Mouse (Mus musculus) neural tube, embryonic 12.5 days (tissue): Measurements from ENCODE around the gene Tmem72. TPM values are rescaled to one million over a fixed set of nuclear protein-coding genes. Genes with fewer than 3 reads are reported as not detected.

Source experiments
- ATAC-seq: fragments of 200-750 bp; cut with Nextera tagmentation; 2 replicates; pipeline ENCODE4 v1.8.0; 2017; ENCODE audit warnings: low read depth, mild to moderate bottlenecking, moderate TSS enrichment, moderate library complexity; ENCODE audit not compliant: low FRiP score
- H3K27ac ChIP-seq: fragments of 300-500 bp; sonication (generic); 2 replicates; pipeline ENCODE4 v1.5.1; 2016
- H3K27me3 ChIP-seq: fragments of 300-500 bp; sonication (generic); replicated peaks from 2 replicates; pipeline ENCODE4 v1.6.1; 2016; ENCODE audit warnings: mild to moderate bottlenecking
- H3K36me3 ChIP-seq: fragments of 300-500 bp; sonication (generic); 2 replicates; pipeline ENCODE4 v1.6.1; 2016; ENCODE audit warnings: mild to moderate bottlenecking
- H3K4me1 ChIP-seq: fragments of 300-500 bp; sonication (generic); 2 replicates; pipeline ENCODE4 v1.6.1; 2016
- H3K4me2 ChIP-seq: fragments of 300-500 bp; sonication (generic); replicated peaks from 2 replicates; pipeline ENCODE4 v1.6.1; 2016; ENCODE audit warnings: mild to moderate bottlenecking
- H3K4me3 ChIP-seq: fragments of 300-500 bp; sonication (generic); 2 replicates; pipeline ENCODE4 v1.5.1; 2016
- H3K9ac ChIP-seq: fragments of 300-500 bp; sonication (generic); 2 replicates; pipeline ENCODE4 v1.6.1; 2016; ENCODE audit warnings: mild to moderate bottlenecking
- H3K9me3 ChIP-seq: fragments of 300-500 bp; sonication (generic); 2 replicates; pipeline ENCODE4 v1.6.1; 2016; ENCODE audit warnings: mild to moderate bottlenecking
- WGBS: fragments of 180-500 bp; shearing (Covaris S2); methylation state at CpG from one replicate; pipeline ENCODE4 v1.1.7; 2016; 5-methylcytosine and 5-hydroxymethylcytosine counted together
- polyA plus RNA-seq: library from polyadenylated mRNA; unstranded; fragments of >200 nt; fragmentation: Nextera tagmentation; extraction: Ambion mirVana; gene quantifications from 2 replicates; pipeline ENCODE4 v1.2.1, GENCODE M21; 2016

The Tmem72 gene
- polyA plus RNA-seq, result 0.09 and 0.10 TPM in 2 replicates

DNA sequence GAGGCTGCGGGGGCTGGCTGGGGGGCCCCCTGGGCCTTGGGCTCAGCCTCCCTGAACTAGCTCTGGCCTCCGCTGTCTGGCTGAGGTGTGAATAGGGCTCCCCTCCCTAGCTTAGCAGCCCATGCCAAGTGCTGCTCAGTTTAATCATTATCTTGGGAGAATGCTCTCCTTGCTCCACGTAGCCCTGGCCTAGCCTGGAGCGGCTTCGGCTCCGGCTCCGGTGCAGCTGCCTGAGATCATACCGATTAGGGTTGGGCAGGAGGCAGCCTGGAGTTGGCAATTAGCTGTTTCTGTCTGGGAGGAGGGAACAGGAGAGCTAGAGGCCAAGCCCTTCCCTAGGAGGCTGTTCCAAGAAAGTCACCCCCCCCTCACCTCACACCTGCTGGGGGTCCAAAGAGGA lies at the start of gene Tmem72:
Tmem72 (minus strand) TSS at position 248 of the 400 bp plus-strand sequence.
- no peaks in the 10 kb centered on the region for H3K27me3 ChIP-seq
- H3K27ac ChIP-seq, result no peak within 1 kb of the TSS
- H3K9me3 ChIP-seq, result no peaks in the 10 kb centered on the region
- H3K4me3 ChIP-seq, result no peak within 1 kb of the TSS
- H3K36me3 ChIP-seq, result no peaks in the 10 kb centered on the region
- WGBS, result 83% methylated on average over 8 of the region's 8 CpGs
- no peak for ATAC-seq
- no peak within 1 kb of the TSS for H3K9ac ChIP-seq
- H3K4me1 ChIP-seq, result no peaks in the 10 kb centered on the region
- H3K4me2 ChIP-seq, result no peak within 1 kb of the TSS

GRCm38 (mm10) chr6:116764524-116764923 lies 47.8 kb upstream of the Tmem72 start:
- Histone ChIP-seq H3K27me3 (no peaks in the 10 kb centered on the region), H3K9me3 (no peaks in the 10 kb centered on the region), H3K4me2 (no peak overlapping the region), H3K36me3 (no peaks in the 10 kb centered on the region), H3K9ac (no peak overlapping the region), H3K4me3 (no peak overlapping the region), H3K27ac (no peak overlapping the region), H3K4me1 (no peaks in the 10 kb centered on the region)
- no peak for ATAC-seq
- 91% methylated on average over 4 of the region's 4 CpGs for WGBS

DNA sequence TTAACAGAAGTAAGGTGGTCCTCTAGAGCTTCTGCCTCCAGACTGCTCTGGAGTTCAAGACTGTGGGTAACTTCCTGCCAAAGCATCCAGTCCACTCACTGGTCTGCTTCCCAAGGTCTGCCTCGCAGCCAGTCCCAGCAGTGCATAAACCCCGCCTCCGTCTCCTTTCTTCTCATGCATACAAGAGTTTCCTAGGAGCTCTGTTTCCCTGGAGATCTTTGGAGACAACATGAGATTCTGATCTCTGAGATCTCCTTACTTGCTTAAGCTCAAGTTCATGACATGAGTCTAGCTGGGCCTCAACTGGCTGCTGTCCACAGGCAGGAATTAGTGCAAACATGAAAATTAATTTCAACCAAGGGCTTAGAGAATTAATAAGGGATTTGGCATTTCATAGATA lies 45.6 kb upstream of the Tmem72 start:
- Histone ChIP-seq H3K27ac (no peak overlapping the region), H3K27me3 (no peaks in the 10 kb centered on the region), H3K4me3 (no peak overlapping the region), H3K36me3 (no peaks in the 10 kb centered on the region), H3K9me3 (no peaks in the 10 kb centered on the region), H3K4me2 (no peak overlapping the region), H3K4me1 (no peaks in the 10 kb centered on the region), H3K9ac (no peak overlapping the region)
- no peak for ATAC-seq
- 42% methylated on average over 3 of the region's 3 CpGs for WGBS

DNA sequence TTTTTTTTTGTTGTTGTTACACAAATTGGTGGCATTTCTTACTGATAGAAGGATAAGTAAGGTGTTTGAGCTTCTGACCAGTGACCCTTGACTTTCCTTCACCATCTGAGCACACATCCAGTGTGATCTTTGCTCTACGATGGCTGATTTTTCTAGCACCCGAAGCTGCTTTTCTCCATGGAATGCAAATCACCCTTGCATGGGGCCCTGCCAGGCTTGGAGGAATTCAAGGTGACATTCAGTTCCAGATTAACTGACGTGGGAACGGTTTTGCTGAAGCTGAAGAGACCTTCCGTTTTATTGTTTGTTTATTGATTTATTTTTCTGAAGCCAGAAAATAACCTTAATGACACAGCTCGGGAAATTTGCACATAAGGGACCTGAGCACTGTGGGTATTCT lies 43.5 kb upstream of the Tmem72 start:
- ATAC-seq, result no peak
- Histone ChIP-seq H3K27ac (no peak overlapping the region), H3K4me2 (no peak overlapping the region), H3K4me3 (no peak overlapping the region), H3K27me3 (no peaks in the 10 kb centered on the region), H3K4me1 (no peaks in the 10 kb centered on the region), H3K36me3 (no peaks in the 10 kb centered on the region), H3K9me3 (no peaks in the 10 kb centered on the region), H3K9ac (no peak overlapping the region)
- WGBS, result 79% methylated on average over 6 of the region's 6 CpGs

DNA sequence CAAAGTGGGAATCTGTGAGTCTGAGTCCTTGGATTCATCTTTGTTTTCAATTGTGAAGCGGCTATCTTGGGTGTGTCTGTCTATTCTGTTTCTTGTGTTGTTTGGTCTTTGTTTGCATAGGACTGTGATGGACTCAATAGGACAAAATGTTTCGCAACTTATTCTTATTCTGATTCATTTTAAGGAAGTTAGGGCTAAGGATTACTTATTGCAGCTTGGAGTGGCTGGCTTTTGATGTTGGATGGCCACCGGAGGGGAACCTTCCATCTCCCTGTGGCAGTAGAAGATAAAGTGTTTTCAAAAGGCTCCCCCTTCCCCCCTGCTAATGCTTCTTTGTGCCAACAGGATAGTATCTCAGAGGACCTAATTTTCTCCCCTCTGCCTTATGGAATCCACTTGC lies 39.7 kb upstream of the Tmem72 start:
- Histone ChIP-seq H3K4me2 (no peak overlapping the region), H3K4me1 (no peaks in the 10 kb centered on the region), H3K9ac (no peak overlapping the region), H3K36me3 (no peaks in the 10 kb centered on the region), H3K9me3 (no peaks in the 10 kb centered on the region), H3K27ac (no peak overlapping the region), H3K4me3 (no peak overlapping the region), H3K27me3 (no peaks in the 10 kb centered on the region)
- ATAC-seq, result no peak
- WGBS, result 93% methylated on average over 3 of the region's 3 CpGs

- Histone ChIP-seq H3K36me3 (no peaks in the 10 kb centered on the region), H3K4me3 (no peak overlapping the region), H3K9ac (no peak overlapping the region), H3K27ac (no peak overlapping the region), H3K4me1 (no peaks in the 10 kb centered on the region), H3K9me3 (no peaks in the 10 kb centered on the region), H3K4me2 (no peak overlapping the region), H3K27me3 (no peaks in the 10 kb centered on the region)
- WGBS, result 90% methylated on average over 2 of the region's 2 CpGs
- no peak for ATAC-seq
These were observed 21.3 kb upstream of the Tmem72 start for GRCm38 (mm10) chr6:116738046-116738445.

DNA sequence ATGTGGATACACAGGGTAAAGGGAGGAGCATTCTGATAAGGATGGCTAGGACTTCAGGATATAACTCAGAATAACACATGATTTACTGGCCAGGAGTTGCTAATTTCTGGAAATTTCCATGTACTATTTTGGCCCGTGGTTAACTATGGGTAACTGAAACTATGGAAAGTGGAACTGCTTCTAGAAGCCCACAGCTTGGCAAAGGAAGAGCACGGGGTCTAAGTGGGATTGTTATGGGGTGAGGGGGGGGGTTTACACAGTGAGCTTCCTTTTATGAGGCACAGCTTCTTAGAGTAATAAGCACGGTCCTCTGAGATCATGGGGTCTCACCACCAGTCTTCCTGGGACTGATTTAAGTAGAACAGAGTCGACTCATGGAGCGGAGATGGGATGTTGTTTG lies 18.6 kb upstream of the Tmem72 start:
- Histone ChIP-seq H3K9me3 (no peaks in the 10 kb centered on the region), H3K4me3 (no peak overlapping the region), H3K4me2 (no peak overlapping the region), H3K36me3 (no peaks in the 10 kb centered on the region), H3K27me3 (no peaks in the 10 kb centered on the region), H3K4me1 (no peaks in the 10 kb centered on the region), H3K9ac (no peak overlapping the region), H3K27ac (no peak overlapping the region)
- ATAC-seq, result no peak
- WGBS, result 88% methylated on average over 5 of the region's 5 CpGs

DNA sequence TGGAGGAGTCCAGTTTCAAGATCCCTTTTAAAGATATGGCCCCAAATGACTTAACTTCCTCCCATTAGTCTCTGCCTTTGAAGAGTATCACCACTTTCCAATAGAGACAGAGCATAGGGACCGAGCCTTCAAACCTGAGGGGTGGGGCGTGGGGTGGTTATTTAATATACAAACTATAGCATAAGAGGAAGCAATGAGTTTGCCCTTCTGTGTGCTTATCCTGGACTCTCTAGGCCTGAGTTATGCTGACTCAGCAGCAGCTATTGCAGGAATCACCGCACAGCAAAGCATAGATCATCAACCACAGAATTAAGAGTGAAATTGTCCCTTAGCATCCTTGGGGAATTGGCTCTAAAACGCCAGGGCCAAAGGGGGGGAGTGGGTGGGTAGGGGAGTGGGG lies 16.9 kb upstream of the Tmem72 start:
- H3K9ac ChIP-seq, result no peak overlapping the region
- H3K36me3 ChIP-seq, result no peaks in the 10 kb centered on the region
- H3K27me3 ChIP-seq, result no peaks in the 10 kb centered on the region
- no peak overlapping the region for H3K27ac ChIP-seq
- H3K9me3 ChIP-seq, result no peaks in the 10 kb centered on the region
- no peak overlapping the region for H3K4me3 ChIP-seq
- no peaks in the 10 kb centered on the region for H3K4me1 ChIP-seq
- no peak for ATAC-seq
- no peak overlapping the region for H3K4me2 ChIP-seq
- WGBS, result 74% methylated on average over 4 of the region's 4 CpGs

- Histone ChIP-seq H3K27me3 (no peaks in the 10 kb centered on the region), H3K4me1 (no peaks in the 10 kb centered on the region), H3K36me3 (no peaks in the 10 kb centered on the region), H3K9me3 (no peaks in the 10 kb centered on the region), H3K9ac (no peak overlapping the region), H3K4me3 (no peak overlapping the region), H3K4me2 (no peak overlapping the region), H3K27ac (no peak overlapping the region)
- ATAC-seq, result no peak
- 81% methylated on average over 12 of the region's 12 CpGs for WGBS
These were observed 7.9 kb upstream of the Tmem72 start for GRCm38 (mm10) chr6:116724489-116725160.

GRCm38 (mm10) chr6:116718920-116719319 lies 2.2 kb upstream of the Tmem72 start:
- WGBS, result 79% methylated on average over 4 of the region's 4 CpGs
- no peak for ATAC-seq
- H3K27ac ChIP-seq, result no peak overlapping the region
- H3K4me2 ChIP-seq, result no peak overlapping the region
- no peak overlapping the region for H3K4me3 ChIP-seq
- H3K9me3 ChIP-seq, result no peaks in the 10 kb centered on the region
- H3K27me3 ChIP-seq, result no peaks in the 10 kb centered on the region
- H3K4me1 ChIP-seq, result no peaks in the 10 kb centered on the region
- no peak overlapping the region for H3K9ac ChIP-seq
- H3K36me3 ChIP-seq, result no peaks in the 10 kb centered on the region

- Histone ChIP-seq H3K4me1 (no peaks in the 10 kb centered on the region), H3K36me3 (no peaks in the 10 kb centered on the region), H3K9ac (no peak overlapping the region), H3K9me3 (no peaks in the 10 kb centered on the region), H3K4me2 (no peak overlapping the region), H3K27ac (no peak overlapping the region), H3K27me3 (no peaks in the 10 kb centered on the region), H3K4me3 (no peak overlapping the region)
- WGBS, result 83% methylated on average over 4 of the region's 4 CpGs
- no peak for ATAC-seq
These were observed 1.6 kb upstream of the Tmem72 start for GRCm38 (mm10) chr6:116718361-116718760.

- 89% methylated on average over 7 of the region's 7 CpGs for WGBS
- no peak for ATAC-seq
- Histone ChIP-seq H3K9ac (no peak overlapping the region), H3K36me3 (no peaks in the 10 kb centered on the region), H3K4me1 (no peaks in the 10 kb centered on the region), H3K27me3 (no peaks in the 10 kb centered on the region), H3K9me3 (no peaks in the 10 kb centered on the region), H3K4me2 (no peak overlapping the region), H3K27ac (no peak overlapping the region), H3K4me3 (no peak overlapping the region)
These were observed 1.1 kb upstream of the Tmem72 start for GRCm38 (mm10) chr6:116717851-116718250.

DNA sequence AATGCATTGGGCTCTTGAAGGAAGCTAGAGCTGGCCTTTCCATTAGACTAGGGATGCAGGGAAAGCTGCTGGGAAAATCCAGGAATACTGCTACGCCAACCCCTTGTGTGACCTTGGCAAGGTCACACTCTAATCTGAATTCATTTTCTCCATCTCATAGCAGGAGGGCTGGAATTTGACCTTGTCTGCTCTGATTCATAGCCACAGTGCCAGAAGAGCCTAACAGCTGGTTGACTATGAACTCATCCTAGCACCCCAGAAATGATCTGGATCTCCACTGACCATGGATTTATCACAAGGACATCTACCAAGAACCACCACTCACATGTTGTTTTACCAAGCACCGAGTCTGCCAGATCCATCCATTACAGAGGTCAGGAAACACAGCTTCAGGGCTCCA lies 1.5 kb downstream of the Tmem72 start:
- Histone ChIP-seq H3K9me3 (no peaks in the 10 kb centered on the region), H3K4me2 (no peak overlapping the region), H3K4me1 (no peaks in the 10 kb centered on the region), H3K36me3 (no peaks in the 10 kb centered on the region), H3K27me3 (no peaks in the 10 kb centered on the region), H3K4me3 (no peak overlapping the region), H3K9ac (no peak overlapping the region), H3K27ac (no peak overlapping the region)
- 79% methylated on average over 2 of the region's 2 CpGs for WGBS
- no peak for ATAC-seq
